Mouse (Mus musculus): ENCODE data around the gene Lrrc28. TPM values are rescaled to one million over a fixed set of nuclear protein-coding genes. Genes with fewer than 3 reads are reported as not detected.

Gene Lrrc28
- 11.9 TPM for polyA plus RNA-seq (2014; fragmentation: Illumina TruSeq; extraction: RNeasy Lipid Tissue Mini Kit (QIAGEN cat#74804); ENCODE audit: low read depth, low replicate concordance)

DNA sequence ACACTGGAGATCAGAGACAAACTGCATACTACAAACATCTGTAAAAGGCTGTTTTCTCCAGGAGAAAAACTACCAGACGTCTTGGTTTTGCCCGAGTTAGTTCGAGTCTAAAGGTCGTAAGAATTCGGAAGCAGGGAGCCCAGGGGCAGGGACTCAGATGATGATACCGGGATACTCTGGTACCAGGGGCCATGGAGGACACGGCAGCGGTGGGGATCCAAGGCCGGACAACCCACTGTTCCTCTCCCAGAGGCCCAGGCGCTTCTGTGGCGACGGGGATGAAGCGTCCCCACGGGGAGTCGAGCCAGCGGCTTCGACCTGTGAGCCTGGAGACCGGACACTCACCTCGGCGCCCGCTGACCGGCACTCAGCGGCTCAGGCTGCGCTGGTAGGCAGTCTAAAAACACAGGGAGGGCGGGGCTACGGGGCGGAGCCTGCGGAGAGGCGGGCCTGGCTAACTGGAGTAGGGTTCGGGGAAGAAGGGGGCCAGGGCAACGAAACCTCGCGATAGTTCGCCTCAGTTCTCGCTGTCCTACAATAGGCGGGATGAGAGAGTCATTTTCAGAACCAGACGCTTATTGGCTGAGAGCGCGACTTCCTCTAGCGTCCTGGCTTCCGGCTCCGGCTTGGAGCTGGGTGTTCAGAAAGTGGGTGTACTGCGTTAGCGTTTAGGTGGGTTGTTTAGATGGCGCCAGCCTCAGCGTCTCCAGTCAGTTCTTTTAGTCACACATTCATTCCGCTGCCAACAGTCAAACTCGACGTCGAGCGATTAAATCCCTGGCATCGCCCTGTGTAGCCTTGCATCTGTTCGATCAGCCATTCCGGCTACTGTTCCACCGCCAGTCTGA lies at the start of gene Lrrc28:
Gene Lrrc28, minus strand, starts transcription at position 436 of the 848 bp plus-strand sequence.

DNA sequence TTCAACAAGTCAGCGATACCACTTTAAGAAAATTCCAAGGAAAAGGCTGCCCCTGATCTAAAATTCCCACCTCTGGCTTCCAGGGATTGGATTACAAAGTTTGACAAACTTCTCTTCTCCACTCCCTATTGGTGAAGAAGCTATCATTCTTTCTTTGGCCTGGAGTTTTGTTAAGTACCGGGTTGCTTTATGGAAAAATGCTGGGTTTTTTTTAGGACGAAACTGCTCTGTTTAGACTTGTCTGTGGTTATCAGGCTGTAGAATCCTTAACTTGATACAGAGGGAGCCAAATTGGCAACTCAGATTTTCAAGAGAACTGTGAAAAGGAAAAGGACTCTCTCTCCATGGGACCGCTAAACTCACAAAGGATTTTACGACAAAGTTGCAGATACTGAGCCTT lies 2.2 kb upstream of the Lrrc28 start, which contains the start of gene Ttc23:
Gene Ttc23, plus strand, starts transcription at position 134 of the 400 bp plus-strand sequence.

Other genes starting within 250 kb of the Lrrc28 start
- 71.7 TPM for gene Ttc23, start 2.1 kb upstream of the Lrrc28 start, polyA plus RNA-seq (2014; fragmentation: Illumina TruSeq; extraction: RNeasy Lipid Tissue Mini Kit (QIAGEN cat#74804); ENCODE audit: low read depth, low replicate concordance)
- 17.3 TPM for gene Synm, start 114.5 kb upstream of the Lrrc28 start, polyA plus RNA-seq (2014; fragmentation: Illumina TruSeq; extraction: RNeasy Lipid Tissue Mini Kit (QIAGEN cat#74804); ENCODE audit: low read depth, low replicate concordance)